Mouse (Mus musculus) mature B cell (primary cell): ENCODE measurements around the gene Ccdc169.

Experiments used
- in situ Hi-C: fragments of 300-500 bp; cut with MboI; formaldehyde crosslinking; loops from 2 replicates; pipeline ENCODE4 v1.14.3; 2019

The Ccdc169 gene

GRCm38 (mm10) chr3:55122336-55122870 is 14.7 kb upstream of the Ccdc169 start:
- in situ Hi-C loops, result no loop called here

- in situ Hi-C loops, result no loop called here
Observed at GRCm38 (mm10) chr3:55123064-55123463, 14.1 kb upstream of the Ccdc169 start.

- in situ Hi-C loops, result no loop called here
Observed at GRCm38 (mm10) chr3:55129181-55129692, 7.9 kb upstream of the Ccdc169 start.

- in situ Hi-C loops, result no loop called here
Observed at GRCm38 (mm10) chr3:55131576-55132233, 5.4 kb upstream of the Ccdc169 start.

GRCm38 (mm10) chr3:55139837-55140236 is 2.7 kb downstream of the Ccdc169 start:
- in situ Hi-C loops, result no loop called here

GRCm38 (mm10) chr3:55141401-55141800 is 4.3 kb downstream of the Ccdc169 start:
- in situ Hi-C loops, result no loop called here

GRCm38 (mm10) chr3:55144916-55145315 is 7.8 kb downstream of the Ccdc169 start:
- in situ Hi-C loops, result no loop called here

GRCm38 (mm10) chr3:55146441-55146840 is 9.3 kb downstream of the Ccdc169 start:
- in situ Hi-C loops, result no loop called here

GRCm38 (mm10) chr3:55147156-55147555 is 10.0 kb downstream of the Ccdc169 start:
- in situ Hi-C loops, result no loop called here

- in situ Hi-C loops, result no loop called here
Observed at GRCm38 (mm10) chr3:55148091-55148490, 11.0 kb downstream of the Ccdc169 start.

- in situ Hi-C loops, result no loop called here
Observed at GRCm38 (mm10) chr3:55151656-55152433, 14.7 kb downstream of the Ccdc169 start.

GRCm38 (mm10) chr3:55152673-55153334 is 15.7 kb downstream of the Ccdc169 start:
- in situ Hi-C loops, result no loop called here

GRCm38 (mm10) chr3:55154163-55154562 is 17.0 kb downstream of the Ccdc169 start:
- in situ Hi-C loops, result no loop called here

- in situ Hi-C loops, result no loop called here
Observed at GRCm38 (mm10) chr3:55157413-55157812, 20.3 kb downstream of the Ccdc169 start.

GRCm38 (mm10) chr3:55161144-55161543 is 24.0 kb downstream of the Ccdc169 start:
- in situ Hi-C loops, result no loop called here

GRCm38 (mm10) chr3:55163510-55163909 is 26.4 kb downstream of the Ccdc169 start:
- in situ Hi-C loops, result no loop called here

- in situ Hi-C loops, result no loop called here
Observed at GRCm38 (mm10) chr3:55172478-55172877, 35.3 kb downstream of the Ccdc169 start.

- in situ Hi-C loops, result no loop called here
Observed at GRCm38 (mm10) chr3:55177271-55177670, 40.1 kb downstream of the Ccdc169 start.

- in situ Hi-C loops, result no loop called here
Observed at GRCm38 (mm10) chr3:55181766-55182165, 44.6 kb downstream of the Ccdc169 start, which contains the start of gene Sohlh2. Sohlh2 (plus strand) TSS chr3:55182028.

- in situ Hi-C loops, result no loop called here
Observed at GRCm38 (mm10) chr3:55191668-55192067, 54.5 kb downstream of the Ccdc169 start.

GRCm38 (mm10) chr3:55193351-55193750 is 56.2 kb downstream of the Ccdc169 start:
- in situ Hi-C loops, result no loop called here

- in situ Hi-C loops, result no loop called here
Observed at GRCm38 (mm10) chr3:55194792-55195191, 57.7 kb downstream of the Ccdc169 start.
